Mouse (Mus musculus) forebrain, postnatal 0 days (tissue): ENCODE measurements around the gene Lef1. TPM values are rescaled to one million over a fixed set of nuclear protein-coding genes. Genes with fewer than 3 reads are reported as not detected.
A peak's percentile ranks its signal among the peaks of the same experiment; 100 is the strongest.

Experiments
- ATAC-seq: fragments of 200-750 bp; cut with Nextera tagmentation; 2 replicates; pipeline ENCODE4 v1.8.0; 2017; ENCODE audit warnings: mild to moderate bottlenecking, moderate library complexity
- DNase-seq: peaks from one replicate; pipeline ENCODE4 v3.0.0-alpha.2; 2015
- H3K27ac ChIP-seq: fragments of 300-500 bp; sonication (generic); 2 replicates; pipeline ENCODE4 v1.5.1; 2014; ENCODE audit warnings: low read depth, mild to moderate bottlenecking, antibody characterized with exemption, low read length, moderate library complexity, mixed read lengths
- H3K27me3 ChIP-seq: fragments of 300-500 bp; sonication (generic); 2 replicates; pipeline ENCODE4 v1.6.1; 2014; ENCODE audit warnings: mild to moderate bottlenecking, low read length, mixed read lengths; ENCODE audit not compliant: insufficient read depth
- H3K36me3 ChIP-seq: fragments of 300-500 bp; sonication (generic); 2 replicates; pipeline ENCODE4 v1.6.1; 2014; ENCODE audit warnings: mild to moderate bottlenecking, moderate library complexity; ENCODE audit not compliant: insufficient read depth
- H3K4me1 ChIP-seq: fragments of 300-500 bp; sonication (generic); 2 replicates; pipeline ENCODE4 v1.6.1; 2014; ENCODE audit warnings: antibody characterized with exemption; ENCODE audit not compliant: insufficient read depth
- H3K4me2 ChIP-seq: fragments of 300-500 bp; sonication (generic); 2 replicates; pipeline ENCODE4 v1.6.1; 2014; ENCODE audit warnings: low read depth, mild to moderate bottlenecking, moderate library complexity
- H3K4me3 ChIP-seq: fragments of 300-500 bp; sonication (generic); 2 replicates; pipeline ENCODE4 v1.5.1; 2014; ENCODE audit warnings: low read depth, low read length, mixed read lengths
- H3K9ac ChIP-seq: fragments of 300-500 bp; sonication (generic); 2 replicates; pipeline ENCODE4 v1.6.1; 2014; ENCODE audit warnings: mild to moderate bottlenecking
- H3K9me3 ChIP-seq: fragments of 300-500 bp; sonication (generic); 2 replicates; pipeline ENCODE4 v1.6.1; 2016; ENCODE audit warnings: low read length
- CTCF ChIP-seq: sonication (generic); IDR thresholded peaks from 2 replicates; pipeline ENCODE4 v1.5.1; 2016; ENCODE audit warnings: antibody characterized with exemption, control low read depth, low read depth
- WGBS: fragments of 180-500 bp; shearing (Covaris S2); extraction: QIAGEN DNeasy Blood & Tissue Kit; methylation state at CpG from one replicate; pipeline ENCODE4 v1.1.7; 2014; 5-methylcytosine and 5-hydroxymethylcytosine counted together
- polyA plus RNA-seq: library from polyadenylated mRNA; unstranded; fragments of >200 nt; fragmentation: Nextera tagmentation; extraction: Ambion mirVana; gene quantifications from 2 replicates; pipeline ENCODE4 v1.2.1, GENCODE M21; 2015
- total RNA-seq: library from RNA; depleted of rRNA; stranded (reverse); fragments of >200 nt; gene quantifications from 2 replicates; pipeline ENCODE4 v1.2.3, GENCODE M21; 2014

The Lef1 gene
- total and polyA plus RNA-seq, 2 experiments from 2014 or later: 12.1 to 15.3 TPM

- Histone ChIP-seq H3K4me3 (no peak overlapping the region), H3K36me3 (no peaks in the 10 kb centered on the region), H3K4me2 (no peak overlapping the region), H3K4me1 (no peaks in the 10 kb centered on the region), H3K9me3 (no peaks in the 10 kb centered on the region), H3K9ac (no peak overlapping the region), H3K27ac (no peak overlapping the region), H3K27me3 (no peaks in the 10 kb centered on the region)
- no peak for TF ChIP-seq CTCF
- ATAC-seq: no peak
- no peak for DNase-seq
- 90% methylated on average over 14 of the region's 14 CpGs for WGBS
Measured at GRCm38 (mm10) chr3:131218636-131219390, 108.5 kb downstream of the Lef1 start.

GRCm38 (mm10) chr3:131228083-131228482 is 117.8 kb downstream of the Lef1 start:
- Histone ChIP-seq H3K4me2 (no peak overlapping the region), H3K27me3 (no peaks in the 10 kb centered on the region), H3K4me3 (no peak overlapping the region), H3K27ac (no peak overlapping the region), H3K4me1 (no peaks in the 10 kb centered on the region), H3K36me3 (no peaks in the 10 kb centered on the region), H3K9ac (no peak overlapping the region), H3K9me3 (no peaks in the 10 kb centered on the region)
- ATAC-seq (no peak), DNase-seq (no peak)
- 67% methylated on average over 6 of the region's 6 CpGs for WGBS
- TF ChIP-seq CTCF: peak; percentile 29; the same call in 1 of the 2 replicates

GRCm38 (mm10) chr3:131237061-131237460 is 126.8 kb downstream of the Lef1 start:
- no peak for ATAC-seq
- H3K9ac ChIP-seq: no peak overlapping the region
- no peak overlapping the region for H3K4me3 ChIP-seq
- H3K36me3 ChIP-seq: no peaks in the 10 kb centered on the region
- H3K9me3 ChIP-seq: no peaks in the 10 kb centered on the region
- H3K27me3 ChIP-seq: no peaks in the 10 kb centered on the region
- H3K4me2 ChIP-seq: no peak overlapping the region
- 83% methylated on average over 6 of the region's 6 CpGs for WGBS
- no peak overlapping the region for H3K27ac ChIP-seq
- TF ChIP-seq CTCF: no peak
- DNase-seq: no peak
- H3K4me1 ChIP-seq: no peaks in the 10 kb centered on the region

GRCm38 (mm10) chr3:131237785-131238633 is 127.7 kb downstream of the Lef1 start:
- H3K4me1 ChIP-seq: no peaks in the 10 kb centered on the region
- H3K9me3 ChIP-seq: no peaks in the 10 kb centered on the region
- ATAC-seq: peak; percentile 90
- H3K27ac ChIP-seq: no peak overlapping the region
- 0 out of 2 replicates have a peak overlapping the region, but pooled peaks have one; percentile 19 for H3K9ac ChIP-seq
- no peaks in the 10 kb centered on the region for H3K36me3 ChIP-seq
- peak; percentile 92 for DNase-seq
- H3K4me3 ChIP-seq: 0 out of 2 replicates have a peak overlapping the region, but pooled peaks have one; percentile 7
- peak overlapping the region; percentile 35 for H3K4me2 ChIP-seq
- no peaks in the 10 kb centered on the region for H3K27me3 ChIP-seq
- 61% methylated on average over 19 of the region's 19 CpGs for WGBS
- TF ChIP-seq CTCF: peak; percentile 96

GRCm38 (mm10) chr3:131245766-131246578 is 135.7 kb downstream of the Lef1 start:
- H3K4me2 ChIP-seq: no peak overlapping the region
- peak; percentile 89 for DNase-seq
- no peaks in the 10 kb centered on the region for H3K9me3 ChIP-seq
- no peak overlapping the region for H3K4me3 ChIP-seq
- H3K27me3 ChIP-seq: no peaks in the 10 kb centered on the region
- H3K9ac ChIP-seq: no peak overlapping the region
- H3K36me3 ChIP-seq: no peaks in the 10 kb centered on the region
- TF ChIP-seq CTCF: peak; percentile 94
- WGBS: 57% methylated on average over 11 of the region's 11 CpGs
- no peaks in the 10 kb centered on the region for H3K4me1 ChIP-seq
- peak; percentile 78 for ATAC-seq
- H3K27ac ChIP-seq: no peak overlapping the region

- no peak for DNase-seq
- no peaks in the 10 kb centered on the region for H3K36me3 ChIP-seq
- H3K4me1 ChIP-seq: no peaks in the 10 kb centered on the region
- TF ChIP-seq CTCF: no peak
- no peak overlapping the region for H3K4me2 ChIP-seq
- no peaks in the 10 kb centered on the region for H3K27me3 ChIP-seq
- no peaks in the 10 kb centered on the region for H3K9me3 ChIP-seq
- 91% methylated on average over 8 of the region's 8 CpGs for WGBS
- H3K4me3 ChIP-seq: no peak overlapping the region
- H3K9ac ChIP-seq: no peak overlapping the region
- H3K27ac ChIP-seq: no peak overlapping the region
- no peak for ATAC-seq
Measured at GRCm38 (mm10) chr3:131246579-131247046, 136.3 kb downstream of the Lef1 start.
